Mouse (Mus musculus): ENCODE results near the gene Hes7. TPM values are rescaled to one million over a fixed set of nuclear protein-coding genes. Genes with fewer than 3 reads are reported as not detected.
"Not testable (repeated sequence)": the region's sequence is repeated elsewhere in the genome, so short reads cannot be mapped to it uniquely, and the experiment has no call there.

Hes7 gene
- polyA plus RNA-seq, 1 experiment from 2014 or later = 0.68 TPM

DNA sequence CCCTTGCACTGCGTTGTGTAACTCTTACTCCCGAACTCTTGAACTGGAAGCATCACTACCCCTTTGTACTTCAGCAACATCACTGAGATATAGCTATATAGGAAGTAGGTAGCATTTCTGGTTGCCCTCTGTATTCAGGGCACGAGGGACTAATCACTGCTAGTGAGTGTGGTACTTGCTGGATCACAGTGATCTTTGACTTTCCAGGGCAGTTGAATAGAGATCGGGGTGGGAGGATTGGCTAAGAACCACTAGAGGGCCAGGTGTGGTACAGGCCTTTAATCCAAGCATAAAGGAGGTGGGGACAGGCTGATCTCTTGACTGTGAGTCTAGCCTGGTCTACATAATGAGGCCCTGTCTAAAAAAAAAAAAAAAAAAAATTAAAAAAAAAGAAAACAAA lies 27.3 kb upstream of the Hes7 start:
- no peaks in the 10 kb centered on the region for H3K27me3 ChIP-seq (ENCODE audit: insufficient read depth, low read length)
- H3K4me3 ChIP-seq (ENCODE audit: low read depth, low read length) = no peak overlapping the region
- no peak for DNase-seq
- peaks cover 35% of the 10 kb centered on the region for H3K36me3 ChIP-seq (ENCODE audit: insufficient read depth)
- H3K27ac ChIP-seq (ENCODE audit: low read depth) = no peak overlapping the region
- no peak overlapping the region for H3K9ac ChIP-seq
- no peaks in the 10 kb centered on the region for H3K9me3 ChIP-seq (ENCODE audit: low read depth, low read length)
- H3K4me1 ChIP-seq (ENCODE audit: insufficient read depth) = peaks cover 24% of the 10 kb centered on the region
- no peak for ATAC-seq (ENCODE audit: insufficient read depth)
- WGBS = 83% methylated on average over 4 of the region's 4 CpGs
- no peak overlapping the region for H3K4me2 ChIP-seq
- no peak for TF ChIP-seq CTCF (IDR thresholded peaks at IDR 0.05; ENCODE audit: low read depth)

DNA sequence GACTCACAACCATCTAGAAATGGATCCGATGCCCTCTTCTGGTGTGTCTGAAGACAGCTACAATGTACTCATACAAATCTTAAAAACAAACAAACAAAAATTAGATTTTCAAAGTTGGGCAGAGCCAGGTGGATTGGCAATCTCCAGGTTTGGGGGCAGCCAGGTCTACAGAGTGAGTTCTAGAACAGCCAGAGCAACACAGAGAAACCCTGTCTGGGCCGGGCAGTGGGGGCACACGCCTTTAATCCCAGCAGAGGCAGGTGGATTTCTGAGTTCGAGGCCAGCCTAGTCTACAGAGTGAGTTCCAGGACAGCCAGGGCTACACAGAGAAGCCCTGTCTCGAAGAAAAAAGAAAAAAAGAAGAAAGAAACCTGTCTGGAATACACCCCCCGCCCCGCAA lies 26.3 kb upstream of the Hes7 start:
- not testable (repeated sequence) for H3K4me3 ChIP-seq (ENCODE audit: low read depth, low read length); H3K9ac ChIP-seq; ATAC-seq (ENCODE audit: insufficient read depth); DNase-seq; H3K9me3 ChIP-seq (ENCODE audit: low read depth, low read length); H3K27me3 ChIP-seq (ENCODE audit: insufficient read depth, low read length)
- Histone ChIP-seq H3K4me1 (ENCODE audit: insufficient read depth) (peaks cover 30% of the 10 kb centered on the region), H3K36me3 (ENCODE audit: insufficient read depth) (peaks cover 35% of the 10 kb centered on the region), H3K27ac (ENCODE audit: low read depth) (peak overlapping the region; percentile 93), H3K4me2 (peak overlapping the region; percentile 97; the same call in 1 of the 2 replicates)
- 86% methylated on average over 7 of the region's 7 CpGs for WGBS

DNA sequence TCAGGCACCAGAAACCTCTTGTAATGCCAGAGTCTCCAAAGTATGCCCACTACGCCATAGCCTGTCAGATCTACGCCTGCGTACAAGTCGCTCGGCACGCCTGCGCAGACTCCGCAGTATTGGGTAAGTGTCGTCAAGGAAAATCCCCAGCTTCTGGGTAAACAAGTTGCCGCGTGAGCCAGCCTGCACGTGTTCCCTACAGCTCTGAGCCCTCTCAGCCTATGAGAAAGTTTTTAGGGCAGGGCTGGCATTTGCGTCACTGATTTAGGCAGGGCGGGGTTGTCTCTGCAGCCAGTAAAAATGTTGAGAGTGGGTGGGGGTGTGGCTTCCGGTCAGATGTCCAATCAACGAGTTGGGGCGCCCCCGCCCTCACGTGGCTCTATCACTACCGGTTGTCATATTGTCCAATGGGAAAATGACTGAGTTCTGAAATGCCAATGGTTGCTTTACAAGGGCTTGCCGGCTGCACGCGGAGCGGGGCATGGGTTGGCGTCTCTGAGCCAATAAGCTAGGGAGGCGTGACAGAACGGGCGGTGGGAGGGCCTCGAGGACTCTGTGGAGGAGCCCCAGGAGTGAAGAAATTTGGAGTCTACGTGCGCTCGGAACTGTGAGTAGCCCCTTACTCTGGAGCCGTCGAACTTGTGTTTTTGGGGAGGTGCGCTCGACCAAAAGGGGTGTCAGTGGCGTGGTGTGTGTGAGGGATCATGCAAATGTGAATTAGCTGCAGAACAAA lies 25.3 kb upstream of the Hes7 start, which contains the start of gene Per1:
Gene Per1 (plus strand): TSS at position 521 of the 733 bp plus-strand sequence.
- H3K27ac ChIP-seq (ENCODE audit: low read depth) = peak within 1 kb of the TSS; percentile 98
- ATAC-seq (ENCODE audit: insufficient read depth) (peak; percentile 90), DNase-seq (peak; percentile 99)
- no peaks in the 10 kb centered on the region for H3K9me3 ChIP-seq (ENCODE audit: low read depth, low read length)
- peaks cover 30% of the 10 kb centered on the region for H3K36me3 ChIP-seq (ENCODE audit: insufficient read depth)
- no peak for TF ChIP-seq CTCF (IDR thresholded peaks at IDR 0.05; ENCODE audit: low read depth)
- peak within 1 kb of the TSS; percentile 97 for H3K4me2 ChIP-seq
- peaks cover 27% of the 10 kb centered on the region for H3K4me1 ChIP-seq (ENCODE audit: insufficient read depth)
- peak within 1 kb of the TSS; percentile 55 for H3K4me3 ChIP-seq (ENCODE audit: low read depth, low read length)
- under 1% methylated on average over 37 of the region's 37 CpGs for WGBS
- no peaks in the 10 kb centered on the region for H3K27me3 ChIP-seq (ENCODE audit: insufficient read depth, low read length)
- peak within 1 kb of the TSS; percentile 70 for H3K9ac ChIP-seq

DNA sequence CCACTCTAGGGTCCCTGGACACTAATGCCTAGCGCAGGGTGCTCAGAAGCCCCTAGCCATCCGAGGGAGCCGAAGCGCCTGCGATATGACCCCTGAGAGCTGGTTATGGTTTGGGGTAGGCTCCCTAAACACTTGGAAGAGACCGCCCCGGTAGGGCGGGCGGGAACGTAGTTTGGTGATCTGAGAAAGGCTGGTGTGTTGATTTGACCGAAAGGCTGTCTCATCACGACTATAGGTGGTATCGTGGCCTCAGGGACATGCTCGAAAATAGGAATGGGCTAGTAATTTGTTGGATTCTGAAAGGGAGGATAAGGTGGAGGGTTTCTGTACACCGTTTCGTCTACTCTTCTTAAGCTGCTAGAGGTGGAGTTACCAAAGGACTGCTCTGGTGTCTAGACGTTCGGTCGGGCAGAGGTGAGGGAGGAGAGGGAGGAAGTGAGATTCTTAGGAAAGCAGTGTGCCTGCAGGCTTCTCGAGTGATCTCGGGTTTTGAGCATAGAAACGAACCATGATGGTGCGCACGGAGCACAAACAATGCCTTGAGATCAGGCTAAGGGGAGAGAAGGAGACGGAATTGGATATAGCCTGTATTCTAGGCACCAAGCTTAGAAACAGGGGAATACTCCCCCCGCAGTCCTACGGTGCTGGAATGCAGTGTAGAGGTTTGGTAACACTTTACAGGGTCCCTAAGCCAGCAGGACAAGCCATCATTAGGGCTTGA lies 24.5 kb upstream of the Hes7 start:
- H3K4me1 ChIP-seq (ENCODE audit: insufficient read depth) = peaks cover 32% of the 10 kb centered on the region
- H3K36me3 ChIP-seq (ENCODE audit: insufficient read depth) = peaks cover 25% of the 10 kb centered on the region
- no peaks in the 10 kb centered on the region for H3K27me3 ChIP-seq (ENCODE audit: insufficient read depth, low read length)
- H3K9ac ChIP-seq = peak overlapping the region; percentile 70
- H3K27ac ChIP-seq (ENCODE audit: low read depth) = peak overlapping the region; percentile 98
- H3K4me2 ChIP-seq = peak overlapping the region; percentile 97
- H3K9me3 ChIP-seq (ENCODE audit: low read depth, low read length) = no peaks in the 10 kb centered on the region
- 2% methylated on average over 27 of the region's 27 CpGs for WGBS
- peak overlapping the region; percentile 55 for H3K4me3 ChIP-seq (ENCODE audit: low read depth, low read length)
- ATAC-seq (ENCODE audit: insufficient read depth) (no peak), DNase-seq (peak; percentile 45)
- TF ChIP-seq CTCF (IDR thresholded peaks at IDR 0.05; ENCODE audit: low read depth) = no peak

DNA sequence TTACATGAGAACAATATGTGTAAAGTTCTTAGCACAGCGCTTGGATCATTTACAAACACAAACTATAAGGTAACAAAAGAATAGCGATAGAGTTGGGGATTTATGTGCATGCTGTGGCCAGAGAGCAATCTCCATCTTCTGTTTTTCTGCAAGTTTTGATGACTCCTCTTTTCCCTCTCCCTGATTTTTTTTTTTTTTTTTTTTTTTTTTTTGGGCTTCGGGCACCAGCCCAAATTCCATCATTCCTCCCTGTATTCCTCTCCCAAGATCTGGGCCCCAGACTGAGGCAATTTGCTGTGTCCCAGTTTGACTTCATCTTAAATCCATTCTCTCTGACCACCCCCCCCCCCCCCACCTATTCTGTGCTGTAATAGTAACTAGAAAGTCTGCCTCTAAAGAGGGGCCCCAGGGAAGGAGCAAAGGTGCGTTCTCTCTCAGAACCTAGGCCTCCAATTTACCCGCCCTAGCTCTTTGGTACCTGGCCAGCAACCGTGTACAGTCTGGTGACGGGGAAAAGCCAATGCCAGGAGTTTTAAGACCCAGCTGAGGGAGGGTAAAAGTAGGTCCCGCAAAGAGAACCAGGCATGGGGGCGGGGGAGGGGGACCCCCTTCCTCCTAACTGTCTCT lies 23.7 kb upstream of the Hes7 start:
- TF ChIP-seq CTCF (IDR thresholded peaks at IDR 0.05; ENCODE audit: low read depth) = no peak
- peak overlapping the region; percentile 55 for H3K4me3 ChIP-seq (ENCODE audit: low read depth, low read length)
- no peaks in the 10 kb centered on the region for H3K9me3 ChIP-seq (ENCODE audit: low read depth, low read length)
- ATAC-seq (ENCODE audit: insufficient read depth) = no peak
- WGBS = 8% methylated on average over 9 of the region's 9 CpGs
- no peaks in the 10 kb centered on the region for H3K27me3 ChIP-seq (ENCODE audit: insufficient read depth, low read length)
- peak overlapping the region; percentile 70 for H3K9ac ChIP-seq
- peak overlapping the region; percentile 97 for H3K4me2 ChIP-seq
- peak; percentile 75 for DNase-seq
- H3K27ac ChIP-seq (ENCODE audit: low read depth) = peak overlapping the region; percentile 98
- H3K4me1 ChIP-seq (ENCODE audit: insufficient read depth) = peaks cover 32% of the 10 kb centered on the region
- H3K36me3 ChIP-seq (ENCODE audit: insufficient read depth) = peaks cover 25% of the 10 kb centered on the region

DNA sequence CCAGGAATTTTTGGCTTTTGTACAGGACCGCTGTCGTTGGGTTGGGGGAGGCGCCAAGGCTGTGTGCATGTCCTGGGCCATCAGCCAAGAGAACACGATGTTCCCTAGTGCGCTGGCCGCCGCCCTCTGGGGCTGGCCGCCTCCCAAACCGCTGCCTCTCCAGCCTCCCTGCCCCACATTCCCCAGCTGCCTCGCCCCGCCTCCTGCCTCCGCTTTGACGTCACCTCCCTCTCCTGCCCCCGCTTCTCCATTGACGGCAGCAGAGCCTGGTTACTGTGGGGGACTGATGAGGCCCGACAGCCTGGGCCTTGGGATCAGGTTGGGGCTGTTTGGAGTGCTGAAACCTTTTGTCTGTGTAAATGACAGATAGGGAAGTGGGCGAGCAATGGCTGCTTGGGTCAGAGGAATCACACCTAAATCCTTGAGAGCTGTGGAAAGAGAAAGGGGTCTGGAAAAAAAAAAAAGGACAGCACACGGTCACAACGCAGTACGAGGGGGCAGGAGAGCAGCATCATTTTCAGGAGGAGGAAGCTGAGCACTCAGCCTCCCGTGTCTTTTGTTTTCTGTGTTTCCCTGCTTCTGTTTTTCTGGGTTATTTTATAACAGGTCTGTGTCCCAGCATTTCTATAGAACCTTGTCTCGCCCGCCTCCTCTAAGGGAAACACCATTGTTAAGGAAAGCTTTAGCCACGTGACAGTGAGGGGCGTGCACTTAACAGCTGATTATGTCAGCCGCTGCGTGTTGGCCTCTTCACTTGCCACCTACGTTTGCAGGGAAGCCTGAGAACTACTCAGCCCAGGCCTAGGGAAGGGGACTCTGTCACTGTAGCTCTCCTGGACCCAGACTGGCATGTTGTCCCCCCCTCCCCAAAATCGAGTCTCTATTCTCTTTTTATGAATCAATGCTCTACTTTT lies 23.0 kb upstream of the Hes7 start:
- Histone ChIP-seq H3K27ac (ENCODE audit: low read depth) (peak overlapping the region; percentile 98), H3K36me3 (ENCODE audit: insufficient read depth) (peaks cover 26% of the 10 kb centered on the region), H3K4me3 (ENCODE audit: low read depth, low read length) (peak overlapping the region; percentile 55), H3K9ac (peak overlapping the region; percentile 59), H3K4me2 (peak overlapping the region; percentile 97), H3K4me1 (ENCODE audit: insufficient read depth) (peaks cover 32% of the 10 kb centered on the region), H3K9me3 (ENCODE audit: low read depth, low read length) (no peaks in the 10 kb centered on the region), H3K27me3 (ENCODE audit: insufficient read depth, low read length) (no peaks in the 10 kb centered on the region)
- ATAC-seq (ENCODE audit: insufficient read depth) (peak; percentile 45), DNase-seq (peak; percentile 99)
- 1% methylated on average over 29 of the region's 29 CpGs for WGBS
- TF ChIP-seq CTCF (IDR thresholded peaks at IDR 0.05; ENCODE audit: low read depth) = no peak
